13 mouse cellular contexts compared by ENCODE assay signal in genomic region chr14:51220075-51220474, GRCm38 (mm10). TPM values are rescaled to one million over a fixed set of nuclear protein-coding genes. Genes with fewer than 3 reads are reported as not detected.
"Had no signal": no experiment of that assay in that cellular context is flagged by ENCODE, and none has a peak within 500 bp of the region (broad histone marks: within the 10 kb centered on the region; RNA-seq: fewer than 3 reads in every experiment).

No protein-coding gene starts in this region.

RNA-seq across cellular contexts. Expression of gene Ear14, which starts 16.9 kb away (rescaled TPM):
- polyA plus RNA-seq: neural tube, embryonic 13.5 days; neural tube, embryonic 14.5 days; neural tube, embryonic 15.5 days; small intestine, adult 2 months; spleen, adult 2 months; stomach, embryonic 14.5 days; stomach, embryonic 15.5 days; stomach, embryonic 16.5 days; stomach, postnatal 0 days; testis, adult 2 months; thymus, adult 2 months; thymus, postnatal 0 days; urinary bladder, adult 2 months had no signal

RNA-seq across cellular contexts. Expression of gene Ang2, which starts 21.1 kb away (rescaled TPM):
- polyA plus RNA-seq: neural tube, embryonic 13.5 days; neural tube, embryonic 14.5 days; neural tube, embryonic 15.5 days; small intestine, adult 2 months; stomach, embryonic 14.5 days; stomach, embryonic 15.5 days; stomach, embryonic 16.5 days; testis, adult 2 months; thymus, postnatal 0 days; urinary bladder, adult 2 months had no signal

RNA-seq across cellular contexts. Expression of gene Rnase2a, which starts 35.8 kb away (rescaled TPM):
- polyA plus RNA-seq: neural tube, embryonic 13.5 days; neural tube, embryonic 14.5 days; neural tube, embryonic 15.5 days; small intestine, adult 2 months; spleen, adult 2 months; stomach, embryonic 14.5 days; stomach, embryonic 15.5 days; stomach, embryonic 16.5 days; stomach, postnatal 0 days; testis, adult 2 months; thymus, postnatal 0 days; urinary bladder, adult 2 months had no signal

RNA-seq across cellular contexts. Expression of gene Rnase2b, which starts 58.0 kb away (rescaled TPM):
- polyA plus RNA-seq: neural tube, embryonic 13.5 days; neural tube, embryonic 14.5 days; neural tube, embryonic 15.5 days; small intestine, adult 2 months; spleen, adult 2 months; stomach, embryonic 14.5 days; stomach, embryonic 15.5 days; stomach, embryonic 16.5 days; testis, adult 2 months; thymus, adult 2 months; thymus, postnatal 0 days; urinary bladder, adult 2 months had no signal
